24 mouse cellular contexts compared by ENCODE assay signal in genomic region chr9:85617177-85617777, GRCm38 (mm10).
DNase-seq lines count a peak whose midpoint lies in the region; ATAC-seq and TF ChIP-seq lines count a peak whose summit lies in the region.
"Had no signal": no experiment of that assay in that cellular context is flagged by ENCODE, and none has a peak within 500 bp of the region (broad histone marks: within the 10 kb centered on the region; RNA-seq: fewer than 3 reads in every experiment).

No protein-coding gene starts in this region.

- TF ChIP-seq CTCF in lung, embryonic 14.5 days (IDR thresholded peaks at IDR 0.05; ENCODE audit: low read depth) = no peak

- 53% methylated on average over 2 of the region's 2 CpGs for WGBS in lung, embryonic 14.5 days
- WGBS in forebrain, embryonic 12.5 days = 77% methylated on average over 2 of the region's 2 CpGs

- no peak overlapping the region for H3K9ac ChIP-seq in lung, embryonic 14.5 days
- H3K9ac ChIP-seq in forebrain, embryonic 12.5 days = no peak overlapping the region
- H3K9ac ChIP-seq: embryonic facial prominence, embryonic 15.5 days; limb, embryonic 13.5 days; liver, embryonic 14.5 days; stomach, embryonic 15.5 days had no signal

- no peak overlapping the region for H3K4me3 ChIP-seq in lung, embryonic 14.5 days (ENCODE audit: low read depth, low read length)
- no peak overlapping the region for H3K4me3 ChIP-seq in forebrain, embryonic 12.5 days (replicated peaks)
- H3K4me3 ChIP-seq: embryonic facial prominence, embryonic 15.5 days; limb, embryonic 13.5 days; midbrain, embryonic 10.5 days; stomach, embryonic 15.5 days had no signal

- H3K27ac ChIP-seq in lung, embryonic 14.5 days (ENCODE audit: low read depth) = no peak overlapping the region
- H3K27ac ChIP-seq in forebrain, embryonic 12.5 days = no peak overlapping the region
- H3K27ac ChIP-seq: limb, embryonic 13.5 days; liver, embryonic 14.5 days; macrophage; midbrain, embryonic 10.5 days; stomach, embryonic 15.5 days had no signal

- no peaks in the 10 kb centered on the region; the same call in 1 of the 2 replicates for H3K4me1 ChIP-seq in lung, embryonic 14.5 days (ENCODE audit: insufficient read depth)
- no peaks in the 10 kb centered on the region for H3K4me1 ChIP-seq in forebrain, embryonic 12.5 days
- H3K4me1 ChIP-seq: midbrain, embryonic 10.5 days; stomach, embryonic 15.5 days had no signal

- no peaks in the 10 kb centered on the region for H3K36me3 ChIP-seq in lung, embryonic 14.5 days (ENCODE audit: insufficient read depth)
- no peaks in the 10 kb centered on the region for H3K36me3 ChIP-seq in forebrain, embryonic 12.5 days (replicated peaks)
- H3K36me3 ChIP-seq: embryonic facial prominence, embryonic 15.5 days; limb, embryonic 13.5 days; midbrain, embryonic 10.5 days; stomach, embryonic 15.5 days had no signal

- DNase-seq in frontal cortex, postnatal 25 days (ENCODE audit: low spot score in 2 of 2) = no peak
- peak; percentile 32 for DNase-seq in lung, embryonic 14.5 days
- DNase-seq in lung, postnatal 10 days = no peak
- DNase-seq in adipocyte (ENCODE audit: low spot score) = peak; percentile 2
- peak; percentile 6 to 29 for DNase-seq in kidney, postnatal 4 days
- no peak for DNase-seq in heart, postnatal 4 days
- DNase-seq: adrenal gland, adult 8-10 months; cerebellum, postnatal 10 days; gastrocnemius, postnatal 10 days; heart, postnatal 36 days; layer of hippocampus, adult 9-11 months; right cerebral cortex, postnatal 25 days; thymus, adult 18-20 months had no signal

- no peaks in the 10 kb centered on the region for H3K27me3 ChIP-seq in lung, embryonic 14.5 days (ENCODE audit: insufficient read depth, low read length)
- H3K27me3 ChIP-seq in forebrain, embryonic 12.5 days = no peaks in the 10 kb centered on the region
- H3K27me3 ChIP-seq: CH12.LX; embryonic facial prominence, embryonic 15.5 days; limb, embryonic 13.5 days; stomach, embryonic 15.5 days had no signal

- peak; percentile 67; the same call in 1 of the 2 replicates for ATAC-seq in frontal cortex, adult (ENCODE audit: low TSS enrichment)
- ATAC-seq in lung, embryonic 14.5 days (ENCODE audit: insufficient read depth) = peak; percentile 24; the same call in 1 of the 2 replicates
- no peak for ATAC-seq in forebrain, embryonic 12.5 days (ENCODE audit: low FRiP score)
- ATAC-seq: hindbrain, embryonic 16.5 days; intestine, postnatal 0 days had no signal

- no peaks in the 10 kb centered on the region for H3K9me3 ChIP-seq in lung, embryonic 14.5 days (ENCODE audit: low read depth, low read length)
- no peaks in the 10 kb centered on the region for H3K9me3 ChIP-seq in forebrain, embryonic 12.5 days
- H3K9me3 ChIP-seq: embryonic facial prominence, embryonic 15.5 days; limb, embryonic 13.5 days; midbrain, embryonic 10.5 days; stomach, embryonic 15.5 days had no signal

- no peak overlapping the region for H3K4me2 ChIP-seq in lung, embryonic 14.5 days
- no peak overlapping the region for H3K4me2 ChIP-seq in forebrain, embryonic 12.5 days
- H3K4me2 ChIP-seq: embryonic facial prominence, embryonic 15.5 days; limb, embryonic 13.5 days; stomach, embryonic 15.5 days had no signal

Comparison
In these comparisons a context has a peak if more than half of its experiments do, and no peak if none do; other contexts are left out.
1. DNase-seq: peak in lung, embryonic 14.5 days (single experiment), adipocyte (single experiment) and kidney, postnatal 4 days (2 of 2); none in frontal cortex, postnatal 25 days (0 of 2), lung, postnatal 10 days (single experiment) and heart, postnatal 4 days (single experiment).